Mouse (Mus musculus) erythroid progenitor cell, adult 5-6 weeks (primary cell): ENCODE results near the gene Pithd1. TPM values are rescaled to one million over a fixed set of nuclear protein-coding genes. Genes with fewer than 3 reads are reported as not detected.
"Not testable (repeated sequence)": the region's sequence is repeated elsewhere in the genome, so short reads cannot be mapped to it uniquely, and the experiment has no call there.

Experiments used
- ATAC-seq: replicated peaks from 2 replicates; pipeline ENCODE4 v1.8.0; 2016; ENCODE audit warnings: moderate number of reproducible peaks, mild to moderate bottlenecking, moderate TSS enrichment, inconsistent platforms; ENCODE audit not compliant: poor library complexity, low FRiP score, severe bottlenecking
- total RNA-seq, 2 experiments: library from RNA; stranded (forward) in 1 of 2; stranded (reverse) in 1 of 2; fragments of 150-400 nt in 1 of 2; fragments of 186-747, 209-891 nt in 1 of 2; gene quantifications; 2 replicates each; pipeline versions ENCODE4 v1.2.3 to v1.2.4; 2015 to 2017; ENCODE audit warnings: low replicate concordance in 2 of 2

Pithd1 gene
- total RNA-seq, 2 experiments from 2014 or later: 78.3 to 92.6 TPM

DNA sequence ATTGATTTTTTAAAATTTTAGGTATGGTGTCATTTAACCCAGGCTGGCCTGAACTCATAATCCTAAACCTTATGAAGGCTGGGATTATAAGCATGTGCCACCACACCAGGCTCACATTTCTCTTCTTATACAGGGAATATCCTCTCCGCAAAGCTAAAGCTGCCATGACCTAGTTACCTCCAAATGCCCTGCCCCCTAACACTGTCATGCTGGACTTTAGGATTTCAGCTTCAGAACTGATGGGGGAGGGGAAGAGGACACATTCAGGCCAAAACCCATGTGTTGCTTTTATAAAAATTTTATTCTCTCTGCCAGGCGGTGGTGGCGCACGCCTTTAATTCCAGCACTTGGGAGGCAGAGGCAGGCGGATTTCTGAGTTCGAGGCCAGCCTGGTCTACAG lies 6.9 kb upstream of the Pithd1 start:
- ATAC-seq: peak; percentile 41; the same call in 1 of the 2 replicates

DNA sequence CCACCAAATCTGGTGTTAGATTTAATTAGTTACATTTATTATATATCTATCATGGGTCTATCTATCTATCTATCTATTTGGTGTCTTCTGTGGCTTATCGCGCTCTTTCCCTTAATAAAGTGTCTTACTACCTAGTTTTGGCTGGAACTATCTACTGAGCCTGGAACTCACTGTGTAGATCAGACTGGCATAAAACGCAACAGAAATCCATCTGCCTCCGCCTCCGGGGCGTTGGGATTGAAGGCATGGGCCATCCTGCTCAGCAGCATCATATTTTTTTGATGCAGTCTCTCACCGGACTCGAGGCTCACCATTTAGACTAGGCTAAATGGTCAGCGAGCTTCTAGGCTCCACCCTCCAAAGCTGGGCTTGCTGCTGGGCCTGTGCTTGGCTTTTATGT lies 650 bp upstream of the Pithd1 start:
- no peak for ATAC-seq

- peak; percentile 5 for ATAC-seq
Observed at GRCm38 (mm10) chr4:135986301-135986942, 642 bp downstream of the Pithd1 start.

GRCm38 (mm10) chr4:135985769-135986168 lies 1.3 kb downstream of the Pithd1 start:
- ATAC-seq: no peak

- ATAC-seq: peak; percentile 87
Observed at GRCm38 (mm10) chr4:135985193-135985592, 1.9 kb downstream of the Pithd1 start.

DNA sequence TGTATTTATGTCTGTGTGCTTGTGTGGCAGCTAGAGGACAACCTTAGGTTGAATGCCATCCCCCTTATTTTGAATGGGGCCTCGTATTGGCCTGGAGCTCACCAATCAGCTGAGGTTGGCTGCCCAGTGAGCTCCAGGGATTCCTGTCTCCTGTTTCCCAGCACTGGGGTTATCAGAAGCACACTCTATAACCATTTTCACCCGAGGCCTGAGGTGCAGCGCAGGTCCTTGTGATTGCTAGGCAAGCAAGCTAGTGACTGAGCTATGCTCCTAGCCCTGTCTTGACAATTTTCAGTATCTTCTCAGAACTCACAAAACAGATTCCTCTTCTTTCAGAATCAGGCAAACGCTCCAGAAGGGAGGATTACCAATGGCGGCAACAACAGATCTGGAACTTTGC lies 2.5 kb downstream of the Pithd1 start:
- no peak for ATAC-seq

DNA sequence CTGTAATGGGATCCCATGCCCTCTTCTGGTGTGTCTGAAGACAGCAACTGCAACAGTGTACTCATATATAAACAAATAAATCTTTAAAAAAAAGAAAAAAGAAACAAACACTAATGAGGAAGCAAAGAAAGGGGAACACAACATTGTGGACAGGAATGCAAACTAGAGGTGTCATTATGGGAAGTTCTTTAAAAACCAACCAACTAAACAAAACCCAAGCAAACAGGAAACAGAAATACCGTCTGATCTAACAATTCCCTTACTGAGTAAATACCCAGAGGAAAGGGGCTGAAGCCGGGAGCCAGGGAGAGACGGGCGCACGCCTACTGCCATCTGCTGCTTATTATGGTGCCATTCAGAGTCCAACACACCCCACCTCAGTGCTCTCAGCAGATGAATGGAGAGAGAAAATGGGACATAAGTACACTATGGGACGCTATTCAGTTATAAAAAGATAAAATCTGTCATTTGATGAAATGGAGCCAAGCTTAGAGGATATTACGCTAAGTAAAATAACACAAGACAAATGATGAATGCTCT lies 5.5 kb downstream of the Pithd1 start:
- no peak for ATAC-seq

DNA sequence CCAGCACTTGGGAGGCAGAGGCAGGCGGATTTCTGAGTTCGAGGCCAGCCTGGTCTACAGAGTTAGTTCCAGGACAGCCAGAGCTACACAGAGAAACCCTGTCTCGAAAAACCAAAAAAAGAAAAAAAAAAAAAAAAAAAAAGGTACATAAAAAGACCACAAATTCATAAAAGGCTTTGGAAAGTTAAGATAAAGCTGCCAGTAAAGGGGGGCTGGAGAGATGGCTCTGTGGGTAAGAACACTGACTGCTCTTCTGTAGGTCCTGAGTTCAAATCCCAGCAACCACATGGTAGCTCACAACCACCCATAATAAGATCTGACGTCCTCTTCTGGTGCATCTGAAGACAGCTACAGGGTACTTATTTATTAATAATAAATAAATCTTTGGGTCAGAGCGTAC lies 6.8 kb downstream of the Pithd1 start:
- ATAC-seq: not testable (repeated sequence)

DNA sequence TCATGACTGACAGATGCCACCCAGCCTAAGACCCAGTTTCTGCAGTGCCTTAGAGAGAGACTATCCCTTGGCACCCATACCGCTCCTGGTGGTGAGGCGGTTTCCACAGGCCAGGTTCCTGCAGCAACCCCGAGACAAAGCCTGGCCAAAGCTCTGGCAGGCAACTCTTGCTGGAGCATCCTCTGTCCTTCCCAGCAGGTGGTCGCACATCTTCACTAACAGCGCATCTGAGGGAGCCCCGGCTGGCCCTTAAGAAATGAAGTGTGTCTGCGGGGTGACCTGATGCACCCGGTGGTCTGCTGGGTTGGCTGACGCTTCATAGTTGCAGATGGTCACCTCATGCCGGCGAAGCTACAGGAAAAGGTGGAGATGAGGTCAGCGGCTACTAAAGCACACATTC lies 10.9 kb downstream of the Pithd1 start:
- no peak for ATAC-seq

DNA sequence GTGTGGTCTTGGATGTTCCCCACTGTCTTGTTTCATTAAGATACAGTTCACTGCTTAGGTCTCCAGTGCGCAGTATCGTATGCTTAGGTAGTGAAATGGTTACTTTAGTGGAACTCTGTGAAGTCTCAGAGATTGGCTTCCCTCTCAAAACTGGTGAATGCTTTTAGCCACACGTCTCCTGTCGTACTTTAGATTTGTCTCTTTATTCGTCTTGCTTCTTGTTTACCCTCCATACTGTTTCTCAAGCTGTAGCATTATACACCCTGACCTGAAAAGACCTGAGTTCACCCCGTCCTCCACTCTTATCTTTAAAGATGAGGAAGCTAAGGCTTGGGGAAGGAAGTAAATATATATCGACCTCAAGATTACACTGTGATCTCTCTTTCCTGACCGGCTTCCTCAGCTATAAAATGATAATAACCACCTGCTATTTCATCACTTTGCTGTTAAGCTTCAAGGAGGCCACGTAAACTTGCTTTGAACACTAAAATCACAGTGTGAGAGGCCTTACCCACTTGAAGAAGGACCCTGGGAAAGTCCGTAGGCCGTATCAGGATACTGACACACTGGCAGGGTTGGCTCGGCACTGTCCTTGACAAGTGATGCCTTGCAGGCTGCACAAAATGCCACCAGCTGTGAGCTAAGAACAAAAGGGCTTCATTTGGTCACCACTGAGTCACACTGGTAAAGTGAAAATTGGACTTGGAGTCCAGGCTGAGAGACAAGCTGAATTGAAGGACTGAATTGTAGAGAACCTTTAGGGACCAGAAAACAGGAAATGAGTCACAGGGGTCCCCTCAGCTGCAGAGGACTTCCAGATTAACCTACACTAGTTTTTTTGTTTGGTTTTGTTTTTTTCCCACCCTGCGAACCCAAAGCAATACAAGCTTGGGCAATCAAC lies 13.9 kb downstream of the Pithd1 start:
- no peak for ATAC-seq

- peak; percentile 85 for ATAC-seq
Observed at GRCm38 (mm10) chr4:135972556-135972906, 14.5 kb downstream of the Pithd1 start, which contains the start of gene Lypla2. Lypla2 (minus strand) TSS chr4:135972626.

GRCm38 (mm10) chr4:135971805-135972555 lies 15.1 kb downstream of the Pithd1 start:
- ATAC-seq: peak; percentile 36

DNA sequence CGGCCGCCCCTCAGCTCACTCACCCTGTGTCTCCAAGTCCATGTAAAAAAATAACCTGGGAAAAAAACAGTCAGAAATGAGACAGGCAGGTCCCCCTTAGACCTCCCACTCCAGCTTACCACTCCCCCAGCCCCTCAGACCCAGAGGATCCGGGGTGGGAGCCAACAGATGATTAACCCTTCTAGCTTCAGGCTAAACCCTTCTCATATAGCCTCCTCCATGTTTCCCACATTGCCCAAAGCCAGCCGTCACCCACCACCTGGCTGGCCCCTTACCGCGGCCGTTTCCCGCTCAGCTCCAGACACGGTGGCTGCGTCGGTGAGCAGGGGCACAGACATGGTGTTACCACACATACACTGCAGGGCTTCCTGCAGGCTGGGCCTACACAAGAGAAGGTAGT lies 16.5 kb downstream of the Pithd1 start:
- ATAC-seq: no peak

DNA sequence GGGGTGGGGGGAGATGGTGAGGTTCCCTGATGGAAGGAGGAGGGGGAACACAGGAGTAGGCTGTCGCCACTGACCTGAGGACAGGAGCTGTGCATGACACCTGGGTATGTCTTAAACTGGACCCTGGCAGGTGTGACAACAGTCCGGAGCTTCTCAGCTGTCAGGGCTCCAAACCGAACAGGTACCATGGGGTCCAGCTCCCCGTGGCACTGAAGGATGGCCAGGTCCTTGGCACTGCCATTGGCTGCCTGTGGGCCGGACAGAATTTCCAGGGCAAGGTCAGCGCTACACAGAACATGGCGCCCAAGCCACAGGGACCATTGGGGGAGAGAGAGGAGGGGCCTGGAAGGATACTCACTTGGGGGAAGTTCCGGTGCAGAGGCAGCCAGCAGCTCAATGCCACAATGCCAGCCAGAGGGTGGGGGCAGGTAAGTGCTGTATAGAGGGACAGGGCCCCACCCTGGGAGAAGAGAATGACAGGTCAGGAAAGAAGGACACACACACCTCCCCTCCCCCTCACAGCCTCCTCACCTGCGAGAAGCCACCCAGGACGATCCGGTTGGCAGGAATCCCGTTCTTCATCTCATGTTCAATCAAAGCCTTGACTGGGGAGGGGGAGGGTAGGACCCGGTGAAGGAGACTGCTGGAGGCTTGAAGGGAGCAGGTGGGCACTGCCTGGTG lies 17.9 kb downstream of the Pithd1 start:
- no peak for ATAC-seq

- no peak for ATAC-seq
Observed at GRCm38 (mm10) chr4:135968271-135968869, 18.7 kb downstream of the Pithd1 start.

GRCm38 (mm10) chr4:135967086-135967760 lies 19.8 kb downstream of the Pithd1 start:
- no peak for ATAC-seq

DNA sequence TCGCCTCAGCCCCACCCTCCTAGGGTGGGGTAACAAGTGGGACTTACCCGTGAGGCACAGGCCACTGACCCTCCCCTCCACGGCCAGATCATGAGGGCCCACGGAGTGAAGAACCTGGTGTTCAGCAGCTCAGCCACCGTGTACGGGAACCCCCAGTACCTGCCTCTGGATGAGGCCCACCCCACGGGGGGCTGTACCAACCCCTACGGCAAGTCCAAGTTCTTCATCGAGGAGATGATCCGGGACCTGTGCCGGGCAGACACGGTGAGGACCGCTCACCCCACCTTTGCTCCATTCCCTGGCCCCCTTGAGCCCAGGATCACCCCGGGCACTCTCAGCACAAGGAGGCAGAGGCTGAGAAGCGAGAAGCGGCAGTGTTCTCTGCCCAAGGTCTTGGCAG lies 20.8 kb downstream of the Pithd1 start:
- ATAC-seq: no peak

DNA sequence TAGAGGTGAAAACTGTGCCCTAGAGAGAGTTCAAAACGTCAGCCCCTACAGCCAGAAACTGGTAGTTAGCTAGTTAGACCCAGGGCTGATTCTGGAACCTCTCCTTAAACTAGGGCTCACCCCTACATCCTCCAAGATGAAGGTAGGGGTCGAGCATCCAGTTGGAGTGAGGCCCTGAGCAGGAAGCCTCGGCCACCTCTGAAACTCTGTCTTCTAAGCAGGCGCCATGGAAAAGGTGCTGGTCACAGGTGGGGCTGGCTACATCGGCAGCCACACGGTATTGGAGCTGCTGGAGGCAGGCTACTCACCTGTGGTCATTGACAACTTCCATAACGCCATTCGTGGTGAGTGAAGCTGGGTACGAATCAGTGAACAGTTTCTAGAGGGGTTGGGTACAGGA lies 22.0 kb downstream of the Pithd1 start:
- ATAC-seq: no peak

- ATAC-seq: peak; percentile 64
Observed at GRCm38 (mm10) chr4:135964426-135964825, 22.6 kb downstream of the Pithd1 start.
